Mouse (Mus musculus): Measurements from ENCODE around the gene Car2. TPM values are rescaled to one million over a fixed set of nuclear protein-coding genes. Genes with fewer than 3 reads are reported as not detected.

The Car2 gene
- polyA plus RNA-seq, 1 experiment from 2014 or later, result 2,474 TPM

DNA sequence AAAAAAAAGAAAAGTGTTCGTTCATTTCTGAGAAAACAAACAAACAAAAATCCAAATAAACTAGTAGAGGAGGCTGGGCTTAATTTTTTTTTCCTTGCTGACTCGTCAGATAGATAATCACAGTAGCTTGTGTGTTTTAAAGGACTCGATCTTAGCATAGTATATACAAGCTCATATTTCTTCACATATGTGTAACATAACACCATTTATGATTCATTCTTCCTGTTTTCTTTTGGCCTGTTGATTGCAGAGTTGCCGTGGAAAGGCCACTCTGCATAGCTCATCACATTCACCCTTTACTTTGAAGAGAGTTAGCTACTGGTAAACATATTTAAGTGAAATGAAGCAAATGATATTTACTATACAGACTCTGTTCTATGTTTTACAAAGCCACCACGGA lies 7.6 kb downstream of the Car2 start:
- ATAC-seq (ENCODE audit: insufficient read depth), result no peak
- Histone ChIP-seq H3K4me2 (no peak overlapping the region), H3K27me3 (no peaks in the 10 kb centered on the region), H3K27ac (replicated peaks) (no peak overlapping the region; the same call in 1 of the 2 replicates), H3K9ac (no peak overlapping the region), H3K9me3 (replicated peaks) (no peaks in the 10 kb centered on the region), H3K4me1 (replicated peaks) (peaks cover 25% of the 10 kb centered on the region), H3K36me3 (replicated peaks) (peaks cover 85% of the 10 kb centered on the region), H3K4me3 (replicated peaks) (no peak overlapping the region)
- WGBS (ENCODE audit: insufficient replicate concordance), result 59% methylated on average over 5 of the region's 5 CpGs

DNA sequence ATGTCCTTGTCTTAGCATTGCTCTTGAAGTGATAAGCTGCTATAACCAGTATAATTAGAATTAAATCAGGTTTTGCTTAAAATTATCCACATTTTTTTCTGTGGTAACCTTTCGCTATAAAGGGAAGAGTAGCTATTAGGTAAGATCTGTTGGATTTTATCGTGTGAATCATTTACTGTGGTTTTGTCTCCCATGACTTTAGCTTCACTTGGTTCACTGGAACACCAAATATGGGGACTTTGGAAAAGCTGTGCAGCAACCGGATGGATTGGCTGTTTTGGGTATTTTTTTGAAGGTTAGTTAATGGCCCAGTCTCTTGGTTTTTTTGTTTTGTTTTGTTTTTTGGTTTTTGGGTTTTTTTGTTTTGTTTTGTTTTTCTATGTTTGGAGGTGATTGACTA lies 9.3 kb downstream of the Car2 start:
- Histone ChIP-seq H3K9me3 (replicated peaks) (no peaks in the 10 kb centered on the region), H3K4me3 (replicated peaks) (no peak overlapping the region), H3K36me3 (replicated peaks) (peaks cover 87% of the 10 kb centered on the region), H3K27ac (replicated peaks) (no peak overlapping the region), H3K4me1 (replicated peaks) (peaks cover 25% of the 10 kb centered on the region), H3K9ac (no peak overlapping the region), H3K4me2 (no peak overlapping the region), H3K27me3 (no peaks in the 10 kb centered on the region)
- ATAC-seq (ENCODE audit: insufficient read depth), result no peak
- WGBS (ENCODE audit: insufficient replicate concordance), result 93% methylated on average over 3 of the region's 3 CpGs

DNA sequence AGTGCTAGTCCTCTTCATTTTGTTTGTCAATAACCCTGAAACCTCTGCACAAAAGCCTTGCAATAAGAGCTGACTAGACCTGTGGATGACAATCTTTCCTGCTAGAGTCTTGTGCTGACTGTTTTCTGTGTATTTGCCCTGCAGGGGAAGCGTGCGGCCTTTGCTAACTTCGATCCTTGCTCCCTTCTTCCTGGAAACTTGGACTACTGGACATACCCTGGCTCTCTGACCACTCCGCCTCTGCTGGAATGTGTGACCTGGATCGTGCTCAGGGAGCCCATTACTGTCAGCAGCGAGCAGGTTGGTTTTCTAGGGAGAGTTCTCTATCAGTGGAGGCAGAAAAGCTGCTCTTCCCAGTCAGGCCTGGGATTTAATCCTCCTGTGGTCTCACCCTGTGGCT lies 11.7 kb downstream of the Car2 start:
- no peaks in the 10 kb centered on the region for H3K27me3 ChIP-seq
- 91% methylated on average over 6 of the region's 6 CpGs for WGBS (ENCODE audit: insufficient replicate concordance)
- no peak overlapping the region for H3K27ac ChIP-seq (replicated peaks)
- H3K36me3 ChIP-seq (replicated peaks), result peaks cover 92% of the 10 kb centered on the region
- no peak overlapping the region for H3K4me2 ChIP-seq
- ATAC-seq (ENCODE audit: insufficient read depth), result no peak
- H3K4me3 ChIP-seq (replicated peaks), result no peak overlapping the region
- peaks cover 19% of the 10 kb centered on the region for H3K4me1 ChIP-seq (replicated peaks)
- H3K9ac ChIP-seq, result no peak overlapping the region
- H3K9me3 ChIP-seq (replicated peaks), result no peaks in the 10 kb centered on the region

DNA sequence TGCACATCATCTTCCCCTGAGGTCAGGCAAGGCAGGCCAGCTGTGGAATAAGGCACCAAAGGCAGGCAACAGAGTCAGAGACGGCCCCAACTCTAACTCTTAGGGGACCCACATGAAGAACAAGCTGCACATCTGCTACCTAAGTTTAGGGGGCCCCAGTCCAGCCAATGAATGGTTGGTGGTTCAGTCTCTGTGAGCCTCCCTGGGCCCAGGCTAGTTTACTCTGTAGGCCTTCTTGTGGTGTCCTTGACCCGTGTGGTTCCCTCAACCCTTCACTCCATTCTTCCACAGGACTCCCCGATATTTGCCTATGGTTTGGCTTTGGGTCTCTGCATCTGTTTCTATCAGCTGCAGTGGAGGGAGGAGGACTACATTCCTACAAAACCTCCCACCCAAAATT lies 17.3 kb downstream of the Car2 start:
- H3K36me3 ChIP-seq (replicated peaks), result peaks cover 74% of the 10 kb centered on the region
- peak; percentile 23; the same call in 1 of the 2 replicates for ATAC-seq (ENCODE audit: insufficient read depth)
- H3K9ac ChIP-seq, result no peak overlapping the region
- H3K9me3 ChIP-seq (replicated peaks), result no peaks in the 10 kb centered on the region
- H3K27me3 ChIP-seq, result no peaks in the 10 kb centered on the region
- H3K4me1 ChIP-seq (replicated peaks), result 0 out of 2 replicates have a peak, but pooled peaks cover 2% of the 10 kb centered on the region
- H3K4me3 ChIP-seq (replicated peaks), result no peak overlapping the region
- 0 out of 2 replicates have a peak overlapping the region, but pooled peaks have one; percentile 20 for H3K27ac ChIP-seq (replicated peaks)
- no peak overlapping the region for H3K4me2 ChIP-seq
- WGBS (ENCODE audit: insufficient replicate concordance), result 91% methylated on average over 3 of the region's 3 CpGs

DNA sequence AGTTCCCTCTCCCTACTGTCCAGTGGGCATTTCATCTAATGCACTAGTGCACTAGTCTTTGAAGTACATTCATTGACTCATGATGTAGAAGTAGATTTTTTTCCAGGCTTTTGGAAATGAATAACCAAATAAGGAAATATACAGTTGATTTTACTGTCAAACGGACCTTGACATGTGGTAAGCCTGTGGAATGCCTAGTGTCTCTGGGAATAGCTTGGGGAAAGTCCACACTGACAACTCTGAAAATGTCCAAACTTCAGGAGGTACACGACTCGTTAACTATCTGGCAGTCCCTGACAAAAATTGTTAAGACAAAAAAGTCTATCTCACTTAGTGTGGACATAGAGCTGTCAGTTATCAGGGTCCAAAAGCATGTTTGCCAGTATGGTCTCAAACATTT lies 18.1 kb downstream of the Car2 start:
- peaks cover 66% of the 10 kb centered on the region for H3K36me3 ChIP-seq (replicated peaks)
- ATAC-seq (ENCODE audit: insufficient read depth), result no peak
- no peak overlapping the region for H3K27ac ChIP-seq (replicated peaks)
- H3K4me1 ChIP-seq (replicated peaks), result 0 out of 2 replicates have a peak, but pooled peaks cover 2% of the 10 kb centered on the region
- H3K4me3 ChIP-seq (replicated peaks), result no peak overlapping the region
- H3K4me2 ChIP-seq, result no peak overlapping the region
- no peaks in the 10 kb centered on the region for H3K9me3 ChIP-seq (replicated peaks)
- H3K9ac ChIP-seq, result no peak overlapping the region
- H3K27me3 ChIP-seq, result no peaks in the 10 kb centered on the region
- WGBS (ENCODE audit: insufficient replicate concordance), result 61% methylated on average over 3 of the region's 3 CpGs

DNA sequence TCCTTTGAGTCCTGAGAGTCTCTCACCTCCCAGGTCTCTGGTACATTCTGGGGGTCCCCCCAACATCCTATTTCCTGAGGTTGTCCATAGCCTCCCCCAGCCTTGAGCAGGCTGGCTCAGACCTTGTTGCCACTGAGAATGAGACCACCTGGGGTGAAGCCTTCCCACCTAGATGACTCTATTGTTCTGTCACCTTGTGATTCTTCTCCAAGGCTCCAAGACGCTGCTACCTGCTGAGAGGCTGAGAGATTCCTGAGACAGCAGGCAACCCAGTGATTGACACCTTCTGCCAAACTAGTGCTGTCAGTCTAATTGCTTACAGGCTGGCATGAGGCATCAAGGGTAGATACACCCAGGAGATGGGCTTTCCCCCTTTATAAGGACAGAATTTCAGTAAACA lies 21.2 kb downstream of the Car2 start:
- H3K4me2 ChIP-seq, result no peak overlapping the region
- H3K4me3 ChIP-seq (replicated peaks), result no peak overlapping the region
- H3K27ac ChIP-seq (replicated peaks), result no peak overlapping the region
- no peaks in the 10 kb centered on the region for H3K9me3 ChIP-seq (replicated peaks)
- no peak overlapping the region for H3K9ac ChIP-seq
- H3K36me3 ChIP-seq (replicated peaks), result peaks cover 37% of the 10 kb centered on the region
- ATAC-seq (ENCODE audit: insufficient read depth), result no peak
- H3K4me1 ChIP-seq (replicated peaks), result 0 out of 2 replicates have a peak, but pooled peaks cover 5% of the 10 kb centered on the region
- H3K27me3 ChIP-seq, result no peaks in the 10 kb centered on the region
- 76% methylated on average over 1 of the region's 1 CpGs for WGBS (ENCODE audit: insufficient replicate concordance)

DNA sequence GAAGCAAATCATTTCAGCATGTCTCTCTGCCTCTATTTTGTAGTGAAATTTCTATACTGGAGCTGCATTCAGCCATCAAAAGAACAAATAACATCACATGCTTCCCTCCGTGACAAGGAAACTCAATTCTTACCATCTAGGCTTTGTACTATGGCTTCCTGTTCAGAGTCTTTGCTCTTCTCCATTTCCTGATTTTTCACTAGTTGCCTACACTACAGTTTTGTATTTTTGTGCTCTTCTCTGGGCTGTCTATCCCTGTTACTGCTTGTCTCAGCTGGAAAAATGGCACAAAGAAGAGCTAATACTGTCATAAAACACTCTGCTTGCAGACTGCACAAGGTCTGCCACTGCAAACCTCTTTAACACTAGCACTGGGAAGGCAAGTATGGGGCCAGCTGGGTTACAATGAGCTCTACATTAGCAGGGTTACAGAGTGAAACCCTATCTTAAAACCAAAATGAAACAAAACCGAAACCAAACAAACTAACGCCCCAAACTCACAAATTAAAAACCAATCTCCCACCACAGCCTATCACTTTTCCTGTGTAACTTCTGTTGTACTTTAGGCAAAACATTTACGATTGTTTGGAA lies 26.0 kb downstream of the Car2 start:
- no peaks in the 10 kb centered on the region for H3K36me3 ChIP-seq (replicated peaks)
- no peak overlapping the region for H3K4me3 ChIP-seq (replicated peaks)
- no peak overlapping the region for H3K27ac ChIP-seq (replicated peaks)
- no peak overlapping the region for H3K4me2 ChIP-seq
- 60% methylated on average over 4 of the region's 4 CpGs for WGBS (ENCODE audit: insufficient replicate concordance)
- no peaks in the 10 kb centered on the region for H3K9me3 ChIP-seq (replicated peaks)
- H3K9ac ChIP-seq, result no peak overlapping the region
- H3K27me3 ChIP-seq, result no peaks in the 10 kb centered on the region
- no peak for ATAC-seq (ENCODE audit: insufficient read depth)
- 0 out of 2 replicates have a peak, but pooled peaks cover 3% of the 10 kb centered on the region for H3K4me1 ChIP-seq (replicated peaks)

DNA sequence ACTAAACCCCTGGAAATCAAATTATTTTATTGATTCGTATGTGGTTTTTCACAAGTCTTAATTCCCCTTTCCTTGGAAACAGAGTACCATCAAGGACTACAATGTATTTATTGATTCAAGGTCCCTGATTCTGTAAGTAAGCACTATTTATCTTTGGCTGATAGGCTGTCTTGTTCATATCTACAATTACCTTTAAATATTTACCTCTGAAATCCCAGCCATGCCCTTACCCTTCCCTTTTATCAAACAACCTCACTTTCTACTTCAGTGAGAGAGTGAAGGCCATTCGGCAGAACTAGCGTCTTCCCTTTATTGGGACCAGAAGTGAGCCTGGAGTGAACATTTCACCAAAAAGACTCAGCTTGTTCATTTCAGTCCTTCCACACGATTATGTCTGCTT lies 27.7 kb downstream of the Car2 start:
- Histone ChIP-seq H3K36me3 (replicated peaks) (no peaks in the 10 kb centered on the region), H3K27ac (replicated peaks) (no peak overlapping the region), H3K4me1 (replicated peaks) (0 out of 2 replicates have a peak, but pooled peaks cover 3% of the 10 kb centered on the region), H3K9ac (no peak overlapping the region), H3K9me3 (replicated peaks) (no peaks in the 10 kb centered on the region), H3K27me3 (no peaks in the 10 kb centered on the region), H3K4me3 (replicated peaks) (no peak overlapping the region), H3K4me2 (no peak overlapping the region)
- ATAC-seq (ENCODE audit: insufficient read depth), result no peak
- 66% methylated on average over 4 of the region's 4 CpGs for WGBS (ENCODE audit: insufficient replicate concordance)

DNA sequence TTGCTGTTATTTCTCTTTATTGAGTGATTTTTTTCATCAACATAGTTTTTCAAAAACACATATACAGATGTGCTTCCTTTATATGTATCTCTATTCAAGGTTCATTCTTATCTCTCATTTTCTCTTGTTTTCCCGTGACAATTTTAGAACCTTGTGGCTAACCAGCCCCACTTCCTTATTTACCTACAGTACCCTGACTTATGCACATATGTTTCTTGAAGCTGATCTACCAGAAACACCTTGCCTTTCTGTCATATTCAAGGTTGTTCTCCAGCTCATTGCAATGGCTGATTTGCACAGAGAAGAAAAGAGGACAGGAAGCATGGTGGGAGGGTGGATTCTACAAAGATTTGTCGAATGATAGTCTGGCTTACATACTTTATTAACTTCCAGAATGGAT lies 29.3 kb downstream of the Car2 start:
- H3K27me3 ChIP-seq, result no peaks in the 10 kb centered on the region
- WGBS (ENCODE audit: insufficient replicate concordance), result 13% methylated on average over 2 of the region's 2 CpGs
- H3K4me3 ChIP-seq (replicated peaks), result no peak overlapping the region
- H3K36me3 ChIP-seq (replicated peaks), result no peaks in the 10 kb centered on the region
- no peak overlapping the region for H3K4me2 ChIP-seq
- ATAC-seq (ENCODE audit: insufficient read depth), result no peak
- H3K27ac ChIP-seq (replicated peaks), result no peak overlapping the region
- H3K9me3 ChIP-seq (replicated peaks), result no peaks in the 10 kb centered on the region
- 0 out of 2 replicates have a peak, but pooled peaks cover 3% of the 10 kb centered on the region for H3K4me1 ChIP-seq (replicated peaks)
- H3K9ac ChIP-seq, result no peak overlapping the region

DNA sequence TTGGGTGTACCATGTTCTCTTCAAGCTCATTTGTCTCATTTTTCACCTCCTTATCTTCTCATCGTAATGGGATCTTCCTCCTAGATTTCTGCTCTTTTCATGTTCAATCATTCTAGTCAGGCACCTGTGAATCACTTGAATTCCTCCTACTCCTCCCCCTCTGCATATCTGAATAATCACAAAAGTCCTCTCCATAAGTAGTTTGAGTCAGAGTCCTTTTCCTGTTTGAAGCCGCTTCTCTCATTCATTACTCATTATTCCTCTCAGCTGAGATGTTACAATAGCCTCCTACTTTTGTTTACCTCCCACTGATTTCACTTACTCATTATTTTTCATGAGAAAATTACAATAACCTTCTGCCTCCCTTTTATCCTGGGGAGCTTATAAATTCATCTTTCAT lies 31.2 kb downstream of the Car2 start:
- Histone ChIP-seq H3K36me3 (replicated peaks) (no peaks in the 10 kb centered on the region), H3K9me3 (replicated peaks) (no peaks in the 10 kb centered on the region), H3K27ac (replicated peaks) (no peak overlapping the region), H3K27me3 (no peaks in the 10 kb centered on the region), H3K4me2 (no peak overlapping the region), H3K4me3 (replicated peaks) (no peak overlapping the region), H3K4me1 (replicated peaks) (0 out of 2 replicates have a peak, but pooled peaks cover under 1% of the 10 kb centered on the region), H3K9ac (no peak overlapping the region)
- WGBS (ENCODE audit: insufficient replicate concordance), result 71% methylated on average over 2 of the region's 2 CpGs
- ATAC-seq (ENCODE audit: insufficient read depth), result no peak

DNA sequence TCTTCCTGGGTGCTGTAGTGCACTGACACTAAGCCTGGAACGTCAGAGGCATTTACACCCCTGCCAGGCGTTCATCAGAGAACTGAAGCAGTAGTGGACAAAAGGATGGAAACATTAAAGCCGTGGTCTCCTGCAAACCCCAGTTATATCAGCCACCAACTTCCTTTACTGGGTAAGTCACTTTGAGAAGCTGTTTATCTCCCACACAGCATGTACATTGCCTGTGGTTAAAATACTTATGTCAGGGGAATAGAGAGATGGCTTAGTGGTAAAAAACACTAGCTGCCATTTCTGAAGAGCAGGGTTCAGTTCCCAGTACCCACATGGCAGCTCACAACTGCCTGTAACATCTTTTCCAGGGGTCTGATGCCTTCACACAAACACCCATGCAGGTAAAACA lies 58.6 kb downstream of the Car2 start:
- no peaks in the 10 kb centered on the region for H3K36me3 ChIP-seq (replicated peaks)
- H3K9me3 ChIP-seq (replicated peaks), result no peaks in the 10 kb centered on the region
- H3K9ac ChIP-seq, result no peak overlapping the region
- no peak overlapping the region for H3K4me2 ChIP-seq
- no peak for ATAC-seq (ENCODE audit: insufficient read depth)
- no peaks in the 10 kb centered on the region for H3K27me3 ChIP-seq
- no peak overlapping the region for H3K27ac ChIP-seq (replicated peaks)
- H3K4me3 ChIP-seq (replicated peaks), result no peak overlapping the region
- WGBS (ENCODE audit: insufficient replicate concordance), result 12% methylated on average over 3 of the region's 3 CpGs
- peaks cover 3% of the 10 kb centered on the region; the same call in 1 of the 2 replicates for H3K4me1 ChIP-seq (replicated peaks)

DNA sequence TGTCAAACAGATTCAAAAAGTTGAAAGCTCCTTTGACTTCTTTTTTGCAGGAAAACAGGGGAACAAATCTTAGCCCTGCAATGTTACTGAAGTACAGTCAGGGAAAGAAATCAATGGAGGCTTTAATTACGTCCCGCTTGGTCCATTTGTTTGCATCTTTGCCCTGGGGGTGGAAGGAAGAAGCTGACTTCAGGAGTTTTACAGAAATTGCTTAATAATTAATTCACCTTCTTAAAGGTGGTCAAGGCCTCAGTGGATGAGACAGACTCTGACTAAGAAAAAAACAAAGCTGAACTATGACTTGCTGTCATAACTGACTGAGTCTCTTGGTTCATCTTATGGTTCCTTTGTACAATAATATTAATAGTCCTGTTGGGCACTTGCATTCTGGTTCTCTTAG lies 59.6 kb downstream of the Car2 start:
- Histone ChIP-seq H3K4me1 (replicated peaks) (peaks cover 3% of the 10 kb centered on the region; the same call in 1 of the 2 replicates), H3K27me3 (no peaks in the 10 kb centered on the region), H3K27ac (replicated peaks) (no peak overlapping the region), H3K36me3 (replicated peaks) (no peaks in the 10 kb centered on the region), H3K9ac (no peak overlapping the region), H3K4me3 (replicated peaks) (no peak overlapping the region), H3K9me3 (replicated peaks) (no peaks in the 10 kb centered on the region), H3K4me2 (no peak overlapping the region)
- WGBS (ENCODE audit: insufficient replicate concordance), result 83% methylated on average over 2 of the region's 2 CpGs
- ATAC-seq (ENCODE audit: insufficient read depth), result no peak
